Comparison of ENCODE assay signal across 8 mouse cellular contexts in the genomic region with DNA sequence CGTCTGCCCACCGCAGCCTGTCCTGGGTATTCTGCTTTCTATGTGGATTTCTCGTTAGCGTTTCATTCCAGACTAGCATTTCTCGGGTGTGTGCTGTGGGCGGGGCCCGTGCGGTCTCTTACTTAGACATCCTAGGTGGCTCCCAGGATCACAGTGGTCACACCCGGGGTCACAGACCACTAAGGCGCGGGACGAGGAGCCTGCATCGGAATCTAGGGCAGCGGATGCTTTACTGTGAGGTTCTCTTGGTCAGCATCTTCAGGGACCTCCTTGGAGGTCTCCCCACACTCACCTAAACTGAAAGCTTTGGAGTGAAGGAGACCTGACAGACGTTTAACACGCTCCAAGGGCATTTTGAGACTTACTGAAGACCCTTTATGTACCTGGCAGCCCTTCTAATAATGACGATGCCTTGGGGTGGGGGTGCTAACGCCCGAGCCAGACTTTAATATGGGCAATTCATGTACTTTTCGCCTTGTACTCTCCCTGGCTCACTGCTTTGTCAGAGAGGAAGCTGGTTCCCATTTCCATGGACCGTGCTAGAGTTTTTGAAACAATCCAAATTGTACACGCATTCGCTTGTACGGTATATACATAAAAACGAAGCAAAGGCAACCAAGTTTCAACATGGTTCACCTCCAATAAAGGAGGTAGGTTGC.
DNase-seq lines count a peak whose midpoint lies in the region; ATAC-seq and TF ChIP-seq lines count a peak whose summit lies in the region.

No protein-coding gene starts in this region.

- H3K9me3 ChIP-seq in kidney, embryonic 14.5 days (ENCODE audit: control insufficient read depth, low read length), result no peaks in the 10 kb centered on the region
- H3K9me3 ChIP-seq in heart, postnatal 0 days (replicated peaks; ENCODE audit: control insufficient read depth, low read length), result no peaks in the 10 kb centered on the region

- no peaks in the 10 kb centered on the region for H3K27me3 ChIP-seq in kidney, embryonic 14.5 days (ENCODE audit: control insufficient read depth, insufficient read depth, low read length)
- no peaks in the 10 kb centered on the region for H3K27me3 ChIP-seq in heart, postnatal 0 days (ENCODE audit: control insufficient read depth, insufficient read depth, low read length)

- no peak for TF ChIP-seq POLR2A in bone marrow macrophage, adult 2 months (IDR thresholded peaks at IDR 0.05; ENCODE audit: borderline replicate concordance, low read depth, low read length)

- ATAC-seq in kidney, embryonic 14.5 days (ENCODE audit: low FRiP score, low TSS enrichment), result no peak; the same call in 1 of the 2 replicates
- ATAC-seq in heart, postnatal 0 days (ENCODE audit: insufficient read depth, low read depth), result peak; percentile 17
- peak; percentile 2 for ATAC-seq in megakaryocyte progenitor cell, adult 5-6 weeks (replicated peaks; ENCODE audit: poor library complexity)
- no peak for ATAC-seq in activated CD4-positive, CD25-positive, alpha-beta regulatory T cell, adult 4 months

- peak overlapping the region; percentile 59 for H3K4me2 ChIP-seq in kidney, embryonic 14.5 days (replicated peaks; ENCODE audit: low read depth, low read length)
- peak overlapping the region; percentile 63 for H3K4me2 ChIP-seq in heart, postnatal 0 days (ENCODE audit: low read depth, low read length)

- peak overlapping the region; percentile 58 for H3K4me3 ChIP-seq in kidney, embryonic 14.5 days (ENCODE audit: low read length)
- peak overlapping the region; percentile 65 for H3K4me3 ChIP-seq in bone marrow macrophage, adult 2 months (ENCODE audit: insufficient read depth, low read length)
- H3K4me3 ChIP-seq in heart, postnatal 0 days (ENCODE audit: low read depth, low read length), result peak overlapping the region; percentile 63

- no peaks in the 10 kb centered on the region for H3K36me3 ChIP-seq in kidney, embryonic 14.5 days (ENCODE audit: control insufficient read depth, insufficient read depth, low read length)
- no peaks in the 10 kb centered on the region for H3K36me3 ChIP-seq in heart, postnatal 0 days (replicated peaks; ENCODE audit: control insufficient read depth, insufficient read depth, low read length)

- H3K9ac ChIP-seq in kidney, embryonic 14.5 days (ENCODE audit: low read depth, low read length), result peak overlapping the region; percentile 84
- H3K9ac ChIP-seq in heart, postnatal 0 days (replicated peaks; ENCODE audit: low read depth, low read length), result peak overlapping the region; percentile 79

- TF ChIP-seq CTCF in bone marrow macrophage, adult 2 months (IDR thresholded peaks at IDR 0.05; ENCODE audit: low read depth, low read length), result peak; percentile 24; the same call in 1 of the 2 replicates
- TF ChIP-seq CTCF in heart, postnatal 0 days (IDR thresholded peaks at IDR 0.05; ENCODE audit: low read depth), result no peak

- H3K4me1 ChIP-seq in kidney, embryonic 14.5 days (ENCODE audit: control insufficient read depth, insufficient read depth, low read length), result peaks cover 14% of the 10 kb centered on the region
- H3K4me1 ChIP-seq in bone marrow macrophage, adult 2 months (ENCODE audit: control insufficient read depth, insufficient read depth, low read length), result peaks cover 11% of the 10 kb centered on the region
- peaks cover 27% of the 10 kb centered on the region for H3K4me1 ChIP-seq in heart, postnatal 0 days (ENCODE audit: control insufficient read depth, insufficient read depth)

- TF ChIP-seq EP300 in heart, postnatal 0 days (IDR thresholded peaks at IDR 0.05; ENCODE audit: low read depth), result no peak

- no peak for DNase-seq in kidney, adult 18-20 months
- peak; percentile 29 for DNase-seq in heart, postnatal 0 days (ENCODE audit: low spot score)
- no peak for DNase-seq in gastrocnemius, postnatal 25 days
- no peak for DNase-seq in adrenal gland, postnatal 36 days

- 9% methylated on average over 25 of the region's 25 CpGs for WGBS in kidney, embryonic 14.5 days
- 7% methylated on average over 25 of the region's 25 CpGs for WGBS in heart, postnatal 0 days

- H3K27ac ChIP-seq in kidney, embryonic 14.5 days (ENCODE audit: low read depth, low read length), result peak overlapping the region; percentile 99
- H3K27ac ChIP-seq in bone marrow macrophage, adult 2 months (ENCODE audit: insufficient read depth, low read depth, low read length), result peak overlapping the region; percentile 90
- H3K27ac ChIP-seq in heart, postnatal 0 days (ENCODE audit: low read depth), result peak overlapping the region; percentile 99

Comparison
In these comparisons a context has a peak if more than half of its experiments do, and no peak if none do; other contexts are left out.
1. ATAC-seq: peak in heart, postnatal 0 days (single experiment) and megakaryocyte progenitor cell, adult 5-6 weeks (single experiment); none in kidney, embryonic 14.5 days (single experiment) and activated CD4-positive, CD25-positive, alpha-beta regulatory T cell, adult 4 months (single experiment).
2. Peak in every context shown above with its lines, with median percentiles within 50 percentile points of each other: H3K27ac ChIP-seq and H3K4me3 ChIP-seq.